Mouse (Mus musculus) ES-E14 (cell line): ENCODE results near the gene Rufy4.

Experiments used
- CHD2 ChIP-seq: IDR thresholded peaks from 2 replicates; pipeline ENCODE4 v1.6.1; 2014; ENCODE audit warnings: mild to moderate bottlenecking, low read depth, low read length, inconsistent platforms
- MAFK ChIP-seq: IDR thresholded peaks from 2 replicates; pipeline ENCODE4 v1.6.1; 2014; ENCODE audit warnings: mild to moderate bottlenecking, low read depth, low read length, inconsistent platforms; ENCODE audit not compliant: insufficient read depth
- ZC3H11A ChIP-seq: IDR thresholded peaks from 2 replicates; pipeline ENCODE4 v1.6.1; 2012; ENCODE audit warnings: low read depth, mild to moderate bottlenecking, inconsistent platforms, low read length, borderline replicate concordance
- ZNF384 ChIP-seq: IDR thresholded peaks from 2 replicates; pipeline ENCODE4 v1.6.1; 2012; ENCODE audit warnings: low read depth, low read length, inconsistent platforms

DNA sequence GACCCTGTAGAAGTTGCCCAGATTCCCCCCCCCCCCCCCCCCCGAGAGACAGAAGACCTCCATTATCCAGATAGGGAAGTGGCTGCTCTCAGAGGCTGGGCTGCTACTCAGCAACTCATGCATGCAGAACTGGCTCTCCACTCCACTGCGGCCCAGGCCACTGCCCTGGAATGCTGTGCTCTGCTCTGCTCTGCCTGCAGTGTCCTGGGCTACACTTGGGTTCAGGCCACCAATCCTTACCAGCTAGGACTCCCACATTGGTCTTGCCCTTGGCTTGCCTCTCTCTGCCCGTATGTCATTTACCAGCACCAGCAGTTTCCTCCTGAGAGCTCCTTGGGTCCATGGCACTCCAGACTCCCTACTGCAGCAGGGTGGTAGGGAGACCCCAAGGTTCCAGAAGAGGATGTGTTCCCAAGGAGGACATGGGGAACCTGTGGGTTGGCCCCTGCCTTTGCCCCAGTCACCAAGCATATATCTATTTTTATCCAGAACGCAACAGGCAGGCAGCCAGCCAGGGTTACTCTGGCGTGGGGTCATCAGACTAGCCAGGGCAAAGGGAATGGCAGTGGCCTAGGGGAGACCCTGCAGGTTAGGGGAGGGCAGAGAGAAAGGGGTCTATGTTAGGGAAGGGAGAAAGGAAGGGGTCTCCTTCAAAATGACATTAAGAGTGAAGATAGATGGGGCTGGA lies 17.3 kb upstream of the Rufy4 start:
- no peak for TF ChIP-seq ZC3H11A
- no peak for TF ChIP-seq CHD2
- no peak for TF ChIP-seq ZNF384
- TF ChIP-seq MAFK: no peak
